Mouse (Mus musculus): ENCODE data around the gene Mmrn2. TPM values are rescaled to one million over a fixed set of nuclear protein-coding genes. Genes with fewer than 3 reads are reported as not detected.

The Mmrn2 gene
- total RNA-seq, 2 experiments from 2014 or later = 8.9 to 12.6 TPM

Other genes with a start within 250 kb of the Mmrn2 start
- under 1 TPM in 1 of 2 experiments, not detected in 1; 0.07 TPM for gene Npy4r, start 223.0 kb upstream of the Mmrn2 start, total RNA-seq (2021)
- under 1 TPM; 0.02 TPM for gene Gprin2, start 173.8 kb upstream of the Mmrn2 start, total RNA-seq (2021)
- gene Syt15, start 155.9 kb upstream of the Mmrn2 start, total RNA-seq (2021) = under 1 TPM; 0.24 to 0.30 TPM
- 10 to 100 TPM; 10.0 to 12.9 TPM for gene Shld2, start 65.0 kb upstream of the Mmrn2 start, total RNA-seq (2021)
- 100 to 1,000 TPM; 117 to 119 TPM for gene Glud1, start 64.7 kb upstream of the Mmrn2 start, total RNA-seq (2021)
- gene Fam25c, start 20.0 kb upstream of the Mmrn2 start, total RNA-seq (2021) = not detected
- gene Sncg, start 676 bp upstream of the Mmrn2 start, total RNA-seq (2021) = 10 to 100 TPM in 1 of 2 experiments, 1 to 10 TPM in 1; 7.7 to 19.1 TPM
- gene Bmpr1a, start 127.9 kb downstream of the Mmrn2 start, total RNA-seq (2021) = 10 to 100 TPM; 46.3 to 47.4 TPM
- not detected for gene 9230112D13Rik, start 147.3 kb downstream of the Mmrn2 start, total RNA-seq (2021)
- gene Ldb3, start 213.2 kb downstream of the Mmrn2 start, total RNA-seq (2021) = 1,000 to 10,000 TPM; 2,008 to 2,153 TPM
- gene Opn4, start 224.7 kb downstream of the Mmrn2 start, total RNA-seq (2021) = not detected